Comparison of ENCODE assay signal across 8 mouse cellular contexts in genomic region chr11:85712860-85713813, GRCm38 (mm10).
DNase-seq lines count a peak whose midpoint lies in the region; ATAC-seq and TF ChIP-seq lines count a peak whose summit lies in the region.

No protein-coding gene starts in this region.

- no peak for TF ChIP-seq RAD21 in MEL (IDR thresholded peaks at IDR 0.05; ENCODE audit: low read depth, low read length)

- no peak for TF ChIP-seq CTCF in MEL (IDR thresholded peaks at IDR 0.05 in 2 of 3, conservative IDR thresholded peaks at IDR 0.05 in 1 of 3; ENCODE audit: control insufficient read depth in 1 of 3, insufficient read depth in 1 of 3, low read depth in 2 of 3, low read length in 3 of 3, poor library complexity in 1 of 3, severe bottlenecking in 1 of 3)

- WGBS in forebrain, embryonic 10.5 days = 58% methylated on average over 19 of the region's 19 CpGs
- 45% methylated on average over 19 of the region's 19 CpGs for WGBS in forebrain, embryonic 15.5 days
- 19% methylated on average over 19 of the region's 19 CpGs for WGBS in limb, embryonic 15.5 days

- no peak for ATAC-seq in forebrain, embryonic 15.5 days (replicated peaks)
- peak; percentile 60 for ATAC-seq in erythroblast, adult 5-6 weeks (replicated peaks; ENCODE audit: low FRiP score, poor library complexity, severe bottlenecking)
- peak; percentile 82 for ATAC-seq in limb, embryonic 15.5 days (ENCODE audit: insufficient number of reproducible peaks, low FRiP score, low TSS enrichment, low read depth)

- H3K36me3 ChIP-seq in forebrain, embryonic 10.5 days (replicated peaks) = no peaks in the 10 kb centered on the region
- H3K36me3 ChIP-seq in forebrain, embryonic 15.5 days = no peaks in the 10 kb centered on the region
- peaks cover 0 to 3% of the 10 kb centered on the region in 2 experiments; a peak in 1 of 4 replicates for H3K36me3 ChIP-seq in MEL (ENCODE audit: control insufficient read depth in 1 of 2, insufficient read depth in 2 of 2, low read length in 2 of 2)
- no peaks in the 10 kb centered on the region for H3K36me3 ChIP-seq in limb, embryonic 15.5 days

- peak; percentile 33 for DNase-seq in forebrain, embryonic 10.5 days (ENCODE audit: extremely low spot score, low spot score)
- peak; percentile 71 for DNase-seq in MEL (ENCODE audit: low read depth, low spot score)
- DNase-seq in heart, postnatal 4 days = peak; percentile 76
- peak; percentile 83 to 85 for DNase-seq in monocyte, adult 2 months (ENCODE audit: low read depth in 1 of 2, low spot score in 2 of 2)
- DNase-seq in adipocyte (ENCODE audit: low spot score) = no peak

- no peaks in the 10 kb centered on the region for H3K9me3 ChIP-seq in forebrain, embryonic 10.5 days
- H3K9me3 ChIP-seq in forebrain, embryonic 15.5 days = no peaks in the 10 kb centered on the region
- H3K9me3 ChIP-seq in MEL (replicated peaks; ENCODE audit: insufficient read depth, low read length) = no peaks in the 10 kb centered on the region
- no peaks in the 10 kb centered on the region for H3K9me3 ChIP-seq in limb, embryonic 15.5 days

- H3K27me3 ChIP-seq in forebrain, embryonic 10.5 days (ENCODE audit: poor library complexity, severe bottlenecking) = peaks cover 99% of the 10 kb centered on the region
- H3K27me3 ChIP-seq in forebrain, embryonic 15.5 days = peaks cover 56% of the 10 kb centered on the region
- no peaks in the 10 kb centered on the region for H3K27me3 ChIP-seq in MEL (ENCODE audit: control insufficient read depth in 1 of 2, insufficient read depth in 2 of 2, low read length in 2 of 2)
- H3K27me3 ChIP-seq in limb, embryonic 15.5 days = peaks cover 66% of the 10 kb centered on the region

- peak overlapping the region; percentile 14; the same call in 1 of the 2 replicates for H3K4me3 ChIP-seq in forebrain, embryonic 10.5 days
- H3K4me3 ChIP-seq in forebrain, embryonic 15.5 days = no peak overlapping the region
- peak overlapping the region; percentile 24 to 50 for H3K4me3 ChIP-seq in MEL (ENCODE audit: control insufficient read depth in 1 of 2, insufficient read depth in 1 of 2, low read depth in 2 of 2, low read length in 2 of 2)
- no peak overlapping the region for H3K4me3 ChIP-seq in limb, embryonic 15.5 days

- TF ChIP-seq POLR2A in MEL (IDR thresholded peaks at IDR 0.05; ENCODE audit: control insufficient read depth in 1 of 2, insufficient read depth in 1 of 2, low read depth in 1 of 2, low read length in 2 of 2, poor library complexity in 1 of 2) = no peak

- peaks cover 45% of the 10 kb centered on the region for H3K4me1 ChIP-seq in forebrain, embryonic 10.5 days
- peaks cover 9% of the 10 kb centered on the region for H3K4me1 ChIP-seq in forebrain, embryonic 15.5 days
- 0 out of 4 replicates have a peak, but pooled peaks cover 0 to 5% of the 10 kb centered on the region in 2 experiments for H3K4me1 ChIP-seq in MEL (ENCODE audit: control insufficient read depth in 1 of 2, insufficient read depth in 2 of 2, low read length in 2 of 2)
- H3K4me1 ChIP-seq in limb, embryonic 15.5 days = peaks cover 38% of the 10 kb centered on the region

- H3K79me2 ChIP-seq in MEL (ENCODE audit: control insufficient read depth, insufficient read depth, low read length, poor library complexity) = no peaks in the 10 kb centered on the region

- peak in 1 of 2 experiments; percentile 37; a peak in 1 of 4 replicates for TF ChIP-seq EP300 in MEL (IDR thresholded peaks at IDR 0.05; ENCODE audit: low read depth in 1 of 2, low read length in 2 of 2)

- H3K4me2 ChIP-seq in forebrain, embryonic 15.5 days (replicated peaks) = no peak overlapping the region
- peak overlapping the region; percentile 7; the same call in 1 of the 2 replicates for H3K4me2 ChIP-seq in limb, embryonic 15.5 days

- no peak overlapping the region for H3K27ac ChIP-seq in forebrain, embryonic 10.5 days
- no peak overlapping the region for H3K27ac ChIP-seq in forebrain, embryonic 15.5 days (replicated peaks)
- no peak overlapping the region for H3K27ac ChIP-seq in MEL (ENCODE audit: control insufficient read depth, low read depth, low read length)
- H3K27ac ChIP-seq in limb, embryonic 15.5 days = peak overlapping the region; percentile 3; the same call in 1 of the 2 replicates

- no peak overlapping the region for H3K9ac ChIP-seq in forebrain, embryonic 15.5 days (replicated peaks)
- peak overlapping the region; percentile 56 for H3K9ac ChIP-seq in MEL (ENCODE audit: control insufficient read depth, low read depth, low read length, poor library complexity, severe bottlenecking)
- H3K9ac ChIP-seq in limb, embryonic 15.5 days = no peak overlapping the region

TF ChIP-seq in MEL, 35 proteins besides CTCF, POLR2A, EP300 and RAD21:
- no peak for TF ChIP-seq RCOR1 (IDR thresholded peaks at IDR 0.05; ENCODE audit: low read depth, low read length)
- TF ChIP-seq MAX (IDR thresholded peaks at IDR 0.05; ENCODE audit: low read length) = no peak
- no peak for TF ChIP-seq TAL1 (IDR thresholded peaks at IDR 0.05; ENCODE audit: low read length)
- TF ChIP-seq MEF2A (IDR thresholded peaks at IDR 0.05; ENCODE audit: extremely low read depth, insufficient replicate concordance, low read depth, low read length, poor library complexity, severe bottlenecking) = no peak
- TF ChIP-seq MAZ (IDR thresholded peaks at IDR 0.05; ENCODE audit: low read depth, low read length) = no peak
- TF ChIP-seq TBP (IDR thresholded peaks at IDR 0.05; ENCODE audit: low read depth, low read length) = peak; percentile 36; the same call in 1 of the 2 replicates
- TF ChIP-seq ELF1 (IDR thresholded peaks at IDR 0.05; ENCODE audit: low read depth, low read length) = no peak
- no peak for TF ChIP-seq ETS1 (IDR thresholded peaks at IDR 0.05; ENCODE audit: low read depth, low read length)
- TF ChIP-seq SMC3 (IDR thresholded peaks at IDR 0.05; ENCODE audit: low read depth, low read length) = 0 out of 2 replicates have a peak, but pooled peaks have one; percentile 1
- TF ChIP-seq USF2 (IDR thresholded peaks at IDR 0.05; ENCODE audit: borderline replicate concordance in 1 of 2, insufficient read depth in 1 of 2, low read depth in 1 of 2, low read length in 2 of 2) = no peak
- TF ChIP-seq SIN3A (IDR thresholded peaks at IDR 0.05; ENCODE audit: low read length) = no peak
- no peak for TF ChIP-seq MYC (IDR thresholded peaks at IDR 0.05; ENCODE audit: low read depth, low read length)
- TF ChIP-seq MAFK (IDR thresholded peaks at IDR 0.05; ENCODE audit: borderline replicate concordance, low read depth, low read length) = no peak
- no peak for TF ChIP-seq CHD2 (IDR thresholded peaks at IDR 0.05; ENCODE audit: low read length)
- TF ChIP-seq ZC3H11A (IDR thresholded peaks at IDR 0.05; ENCODE audit: low read depth, low read length) = no peak
- no peak for TF ChIP-seq NELFE (IDR thresholded peaks at IDR 0.05; ENCODE audit: low read depth, low read length)

Comparison
In these comparisons a context has a peak if more than half of its experiments do, and no peak if none do; other contexts are left out.
1. H3K4me3 ChIP-seq: peak in forebrain, embryonic 10.5 days (single experiment) and MEL (2 of 2); none in forebrain, embryonic 15.5 days (single experiment) and limb, embryonic 15.5 days (single experiment).